Mouse (Mus musculus) embryonic facial prominence, embryonic 14.5 days (tissue): ENCODE measurements around the gene Klhdc4. TPM values are rescaled to one million over a fixed set of nuclear protein-coding genes. Genes with fewer than 3 reads are reported as not detected.

Source experiments
- ATAC-seq: fragments of 200-750 bp; cut with Nextera tagmentation; 2 replicates; pipeline ENCODE4 v1.8.0; 2017; ENCODE audit warnings: low read depth, moderate number of reproducible peaks, moderate TSS enrichment
- DNase-seq: peaks from one replicate; pipeline ENCODE4 v3.0.0-alpha.2; 2015; ENCODE audit warnings: low spot score
- H3K27ac ChIP-seq: fragments of 300-500 bp; sonication (generic); replicated peaks from 2 replicates; pipeline ENCODE4 v1.5.1; 2014; ENCODE audit warnings: low read depth, mild to moderate bottlenecking, low read length, moderate library complexity
- H3K27me3 ChIP-seq: fragments of 300-500 bp; sonication (generic); replicated peaks from 2 replicates; pipeline ENCODE4 v1.6.1; 2014; ENCODE audit warnings: low read length; ENCODE audit not compliant: control insufficient read depth, insufficient read depth
- H3K36me3 ChIP-seq: fragments of 300-500 bp; sonication (generic); 2 replicates; pipeline ENCODE4 v1.6.1; 2014; ENCODE audit warnings: low read length, mixed read lengths; ENCODE audit not compliant: control insufficient read depth, insufficient read depth
- H3K4me1 ChIP-seq: fragments of 300-500 bp; sonication (generic); 2 replicates; pipeline ENCODE4 v1.6.1; 2014; ENCODE audit warnings: antibody characterized with exemption, low read length; ENCODE audit not compliant: control insufficient read depth, insufficient read depth
- H3K4me2 ChIP-seq: fragments of 300-500 bp; sonication (generic); 2 replicates; pipeline ENCODE4 v1.6.1; 2014; ENCODE audit warnings: low read depth, mild to moderate bottlenecking, low read length, moderate library complexity, mixed read lengths
- H3K4me3 ChIP-seq: fragments of 300-500 bp; sonication (generic); 2 replicates; pipeline ENCODE4 v1.5.1; 2014; ENCODE audit warnings: low read depth, mild to moderate bottlenecking, low read length
- H3K9ac ChIP-seq: fragments of 300-500 bp; sonication (generic); 2 replicates; pipeline ENCODE4 v1.6.1; 2014; ENCODE audit warnings: low read depth, mild to moderate bottlenecking, low read length, moderate library complexity, mixed read lengths
- H3K9me3 ChIP-seq: fragments of 300-500 bp; sonication (generic); 2 replicates; pipeline ENCODE4 v1.6.1; 2016; ENCODE audit warnings: low read length; ENCODE audit not compliant: control insufficient read depth
- WGBS: fragments of 180-500 bp; shearing (Covaris S2); extraction: QIAGEN DNeasy Blood & Tissue Kit; methylation state at CpG from one replicate; pipeline ENCODE4 v1.1.7; 2014; 5-methylcytosine and 5-hydroxymethylcytosine counted together
- polyA plus RNA-seq: library from polyadenylated mRNA; unstranded; fragments of >200 nt; fragmentation: Nextera tagmentation; extraction: Ambion mirVana; gene quantifications from 2 replicates; pipeline ENCODE4 v1.2.1, GENCODE M21; 2014

Gene Klhdc4
- polyA plus RNA-seq, 1 experiment from 2014 or later, result 25.6 TPM

GRCm38 (mm10) chr8:121809524-121810155 lies 19.7 kb downstream of the Klhdc4 start:
- WGBS, result 91% methylated on average over 11 of the region's 11 CpGs
- Histone ChIP-seq H3K4me2 (no peak overlapping the region), H3K36me3 (peaks cover 43% of the 10 kb centered on the region), H3K9ac (no peak overlapping the region), H3K4me3 (no peak overlapping the region), H3K27me3 (no peaks in the 10 kb centered on the region), H3K4me1 (no peaks in the 10 kb centered on the region), H3K9me3 (no peaks in the 10 kb centered on the region), H3K27ac (no peak overlapping the region)
- ATAC-seq (no peak), DNase-seq (no peak)

DNA sequence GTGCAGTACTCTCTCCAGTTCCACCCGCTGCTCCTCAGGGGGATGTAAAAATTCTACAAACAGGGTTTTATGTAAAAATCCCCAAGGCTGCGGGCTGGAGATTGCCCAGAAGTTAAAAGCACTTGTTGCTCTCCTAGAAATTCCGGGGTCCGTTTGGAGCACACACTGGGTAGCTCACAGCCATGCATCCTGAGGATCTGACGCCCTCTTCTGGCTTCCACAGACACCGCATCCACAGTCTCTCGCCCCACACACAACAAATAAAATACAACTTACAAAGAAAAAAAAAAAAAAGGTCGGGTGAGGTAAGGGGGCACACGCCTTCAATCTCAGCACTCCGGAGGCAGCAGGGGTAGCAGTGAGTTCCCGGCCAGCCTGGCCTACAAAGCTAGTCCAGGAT lies 21.3 kb downstream of the Klhdc4 start:
- Histone ChIP-seq H3K4me3 (no peak overlapping the region), H3K27ac (no peak overlapping the region), H3K4me1 (no peaks in the 10 kb centered on the region), H3K9ac (no peak overlapping the region), H3K36me3 (peaks cover 50% of the 10 kb centered on the region), H3K27me3 (no peaks in the 10 kb centered on the region), H3K9me3 (no peaks in the 10 kb centered on the region), H3K4me2 (no peak overlapping the region)
- 73% methylated on average over 11 of the region's 11 CpGs for WGBS
- ATAC-seq, result no peak
- no peak for DNase-seq

- no peaks in the 10 kb centered on the region for H3K27me3 ChIP-seq
- no peak overlapping the region for H3K4me2 ChIP-seq
- no peak overlapping the region for H3K4me3 ChIP-seq
- no peaks in the 10 kb centered on the region for H3K4me1 ChIP-seq
- H3K36me3 ChIP-seq, result peaks cover 42% of the 10 kb centered on the region
- no peak for ATAC-seq
- 87% methylated on average over 13 of the region's 13 CpGs for WGBS
- no peak for DNase-seq
- no peak overlapping the region for H3K9ac ChIP-seq
- no peak overlapping the region for H3K27ac ChIP-seq
- no peaks in the 10 kb centered on the region for H3K9me3 ChIP-seq
Observed at GRCm38 (mm10) chr8:121806126-121806525, 23.2 kb downstream of the Klhdc4 start.

DNA sequence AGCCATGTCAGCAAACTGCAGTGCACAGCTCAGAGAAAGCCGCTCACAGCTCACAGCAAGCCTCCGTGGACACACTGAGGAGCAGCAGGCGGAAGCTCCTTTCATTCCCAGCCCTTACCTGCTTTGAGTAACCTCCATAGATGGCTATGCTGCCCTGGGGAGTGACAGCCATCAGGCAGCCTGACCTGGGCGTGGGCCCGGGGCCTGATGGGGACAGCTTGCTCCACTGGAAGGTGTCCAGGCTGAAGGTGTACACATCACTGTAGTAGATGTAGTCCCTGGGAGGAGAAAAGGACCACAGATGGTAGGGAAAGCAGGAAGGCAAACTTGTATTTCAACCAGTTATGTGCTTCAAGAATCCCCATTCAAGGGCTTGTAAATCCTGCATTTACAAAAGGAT lies 24.5 kb downstream of the Klhdc4 start:
- Histone ChIP-seq H3K27ac (no peak overlapping the region), H3K9me3 (no peaks in the 10 kb centered on the region), H3K27me3 (no peaks in the 10 kb centered on the region), H3K4me1 (no peaks in the 10 kb centered on the region), H3K4me2 (no peak overlapping the region), H3K4me3 (no peak overlapping the region), H3K9ac (no peak overlapping the region), H3K36me3 (peaks cover 50% of the 10 kb centered on the region)
- DNase-seq, result no peak
- no peak for ATAC-seq
- WGBS, result 95% methylated on average over 5 of the region's 5 CpGs

GRCm38 (mm10) chr8:121798401-121798800 lies 31.0 kb downstream of the Klhdc4 start:
- no peaks in the 10 kb centered on the region for H3K27me3 ChIP-seq
- no peak overlapping the region for H3K4me2 ChIP-seq
- DNase-seq (no peak), ATAC-seq (no peak)
- H3K27ac ChIP-seq, result no peak overlapping the region
- no peaks in the 10 kb centered on the region for H3K4me1 ChIP-seq
- H3K36me3 ChIP-seq, result peaks cover 65% of the 10 kb centered on the region
- H3K9me3 ChIP-seq, result no peaks in the 10 kb centered on the region
- no peak overlapping the region for H3K9ac ChIP-seq
- 92% methylated on average over 6 of the region's 6 CpGs for WGBS
- no peak overlapping the region for H3K4me3 ChIP-seq

DNA sequence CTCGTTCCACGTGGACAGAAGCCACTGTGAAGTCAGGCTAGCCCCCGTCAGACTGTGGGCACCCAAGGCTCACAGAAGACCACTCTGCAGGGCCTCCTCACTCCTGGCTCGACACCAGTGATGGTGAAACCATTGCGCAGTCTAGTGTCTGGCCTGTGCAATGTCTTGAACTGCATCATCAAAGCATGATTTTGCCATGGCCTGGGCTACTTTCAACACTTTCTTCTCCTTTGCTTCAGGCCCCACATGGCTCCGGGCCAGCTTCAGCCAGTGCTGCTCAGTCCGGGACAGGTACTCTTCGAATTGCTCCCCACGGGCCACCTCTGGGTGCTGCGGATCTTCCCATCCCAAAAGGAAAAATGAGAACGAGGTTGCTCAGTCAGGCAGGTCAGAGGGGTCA lies 33.0 kb downstream of the Klhdc4 start:
- Histone ChIP-seq H3K27ac (no peak overlapping the region), H3K9me3 (no peaks in the 10 kb centered on the region), H3K27me3 (no peaks in the 10 kb centered on the region), H3K4me3 (no peak overlapping the region), H3K4me1 (no peaks in the 10 kb centered on the region), H3K4me2 (no peak overlapping the region), H3K9ac (no peak overlapping the region), H3K36me3 (peaks cover 59% of the 10 kb centered on the region; the same call in 1 of the 2 replicates)
- DNase-seq, result no peak
- no peak for ATAC-seq
- 92% methylated on average over 11 of the region's 11 CpGs for WGBS

DNA sequence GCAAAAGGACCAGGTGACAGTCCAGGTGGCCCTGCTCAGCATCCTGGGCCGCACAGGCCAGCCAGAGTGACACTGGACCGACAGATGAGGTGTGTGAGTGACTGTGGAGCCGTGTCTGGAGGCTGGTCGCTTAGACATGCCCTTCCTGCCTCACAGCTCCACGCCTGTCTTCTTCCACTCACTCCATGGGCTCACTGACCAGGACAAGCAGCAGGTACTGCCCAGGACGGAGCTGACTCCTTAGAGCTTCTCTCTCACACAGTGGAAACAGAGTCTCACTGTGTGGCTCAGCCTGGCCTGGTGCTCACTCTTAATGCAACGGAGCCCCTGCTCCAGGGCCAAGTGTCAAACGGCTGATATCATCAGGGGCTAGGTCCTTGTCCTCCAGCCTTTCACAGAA lies 33.9 kb downstream of the Klhdc4 start:
- no peak overlapping the region for H3K9ac ChIP-seq
- DNase-seq, result no peak
- H3K4me3 ChIP-seq, result no peak overlapping the region
- no peak overlapping the region for H3K4me2 ChIP-seq
- no peaks in the 10 kb centered on the region for H3K27me3 ChIP-seq
- ATAC-seq, result no peak
- H3K4me1 ChIP-seq, result no peaks in the 10 kb centered on the region
- no peak overlapping the region for H3K27ac ChIP-seq
- WGBS, result 94% methylated on average over 8 of the region's 8 CpGs
- H3K36me3 ChIP-seq, result peaks cover 50% of the 10 kb centered on the region; the same call in 1 of the 2 replicates
- H3K9me3 ChIP-seq, result no peaks in the 10 kb centered on the region

- no peak for ATAC-seq
- H3K4me3 ChIP-seq, result no peak overlapping the region
- H3K4me1 ChIP-seq, result no peaks in the 10 kb centered on the region
- no peak for DNase-seq
- peaks cover 40% of the 10 kb centered on the region; the same call in 1 of the 2 replicates for H3K36me3 ChIP-seq
- no peak overlapping the region for H3K4me2 ChIP-seq
- 43% methylated on average over 3 of the region's 3 CpGs for WGBS
- no peaks in the 10 kb centered on the region for H3K27me3 ChIP-seq
- no peak overlapping the region for H3K27ac ChIP-seq
- no peaks in the 10 kb centered on the region for H3K9me3 ChIP-seq
- H3K9ac ChIP-seq, result no peak overlapping the region
Observed at GRCm38 (mm10) chr8:121794151-121794550, 35.2 kb downstream of the Klhdc4 start.

GRCm38 (mm10) chr8:121792627-121793026 lies 36.7 kb downstream of the Klhdc4 start:
- H3K4me3 ChIP-seq, result no peak overlapping the region
- WGBS, result 75% methylated on average over 4 of the region's 4 CpGs
- peak; percentile 20; the same call in 1 of the 2 replicates for ATAC-seq

More at GRCm38 (mm10) chr8:121792627-121793026, 36.7 kb downstream of the Klhdc4 start:
- Histone ChIP-seq H3K27me3 (no peaks in the 10 kb centered on the region), H3K4me2 (no peak overlapping the region), H3K4me1 (no peaks in the 10 kb centered on the region), H3K27ac (no peak overlapping the region), H3K36me3 (peaks cover 26% of the 10 kb centered on the region; the same call in 1 of the 2 replicates), H3K9ac (no peak overlapping the region), H3K9me3 (no peaks in the 10 kb centered on the region)
- DNase-seq, result no peak
